Mouse (Mus musculus): Measurements from ENCODE around the gene Gm9732. TPM values are rescaled to one million over a fixed set of nuclear protein-coding genes. Genes with fewer than 3 reads are reported as not detected.

Gene Gm9732
- polyA plus RNA-seq, 1 experiment, result 0.30 TPM

Other genes with a start within 250 kb of the Gm9732 start
- 0.05 TPM in 1 of 2 replicates, not detected in the other for gene Gm8094, start 198.4 kb upstream of the Gm9732 start, polyA plus RNA-seq (2012; rRNA removed)
- 0.11 TPM in 1 of 2 replicates, not detected in the other for gene Gm8104, start 174.4 kb upstream of the Gm9732 start, polyA plus RNA-seq (2012; rRNA removed)
- 0.10 TPM in 1 of 2 replicates, not detected in the other for gene Gm7233, start 95.2 kb upstream of the Gm9732 start, polyA plus RNA-seq (2012; rRNA removed)
- 0.06 and 0.10 TPM in 2 replicates for gene Gm8122, start 39.7 kb upstream of the Gm9732 start, polyA plus RNA-seq (2012; rRNA removed)
- gene Gm8126, start 16.4 kb upstream of the Gm9732 start, polyA plus RNA-seq (2012; rRNA removed), result 0.39 and 0.50 TPM in 2 replicates
- not detected in 2 replicates for gene Gm8127, start 18.8 kb downstream of the Gm9732 start, polyA plus RNA-seq (2012; rRNA removed)
- gene 1700001F09Rik, start 72.8 kb downstream of the Gm9732 start, polyA plus RNA-seq (2012; rRNA removed), result not detected in 2 replicates
- gene Gm8138, start 141.3 kb downstream of the Gm9732 start, polyA plus RNA-seq (2012; rRNA removed), result 0.16 and 0.17 TPM in 2 replicates